Mouse (Mus musculus): ENCODE measurements around the gene Gm27029. TPM values are rescaled to one million over a fixed set of nuclear protein-coding genes. Genes with fewer than 3 reads are reported as not detected.
A peak's percentile ranks its signal among the peaks of the same experiment; 100 is the strongest.
"Not testable (repeated sequence)": the region's sequence is repeated elsewhere in the genome, so short reads cannot be mapped to it uniquely, and the experiment has no call there.

Gm27029 gene
- polyA plus RNA-seq, 1 experiment from 2014 or later = 9.8 TPM

GRCm38 (mm10) chr11:101454702-101455101, 30.1 kb upstream of the Gm27029 start:
- 72% methylated on average over 6 of the region's 6 CpGs for WGBS
- H3K4me2 ChIP-seq = no peak overlapping the region
- no peak overlapping the region for H3K9ac ChIP-seq (replicated peaks)
- no peak for ATAC-seq (ENCODE audit: insufficient number of reproducible peaks, insufficient read depth, low FRiP score, low TSS enrichment, low read depth)
- peaks cover 22% of the 10 kb centered on the region for H3K36me3 ChIP-seq
- no peak overlapping the region for H3K4me3 ChIP-seq (replicated peaks)
- H3K9me3 ChIP-seq = 0 out of 2 replicates have a peak, but pooled peaks cover 3% of the 10 kb centered on the region
- H3K27ac ChIP-seq = peak overlapping the region; percentile 20; the same call in 1 of the 2 replicates
- peaks cover 9% of the 10 kb centered on the region; the same call in 1 of the 2 replicates for H3K4me1 ChIP-seq (replicated peaks)
- H3K27me3 ChIP-seq = no peaks in the 10 kb centered on the region

- Histone ChIP-seq H3K27ac (no peak overlapping the region), H3K4me3 (replicated peaks) (no peak overlapping the region), H3K9me3 (0 out of 2 replicates have a peak, but pooled peaks cover 3% of the 10 kb centered on the region), H3K36me3 (no peaks in the 10 kb centered on the region), H3K27me3 (no peaks in the 10 kb centered on the region), H3K4me1 (replicated peaks) (peaks cover 9% of the 10 kb centered on the region; the same call in 1 of the 2 replicates), H3K9ac (replicated peaks) (no peak overlapping the region), H3K4me2 (no peak overlapping the region)
- 73% methylated on average over 10 of the region's 10 CpGs for WGBS
- ATAC-seq (ENCODE audit: insufficient number of reproducible peaks, insufficient read depth, low FRiP score, low TSS enrichment, low read depth) = no peak
Observed at GRCm38 (mm10) chr11:101452093-101452774, 27.6 kb upstream of the Gm27029 start.

GRCm38 (mm10) chr11:101451536-101451935, 26.9 kb upstream of the Gm27029 start:
- Histone ChIP-seq H3K27me3 (no peaks in the 10 kb centered on the region), H3K9me3 (0 out of 2 replicates have a peak, but pooled peaks cover 3% of the 10 kb centered on the region), H3K9ac (replicated peaks) (no peak overlapping the region), H3K27ac (no peak overlapping the region), H3K36me3 (peaks cover 4% of the 10 kb centered on the region), H3K4me3 (replicated peaks) (no peak overlapping the region), H3K4me2 (no peak overlapping the region), H3K4me1 (replicated peaks) (peaks cover 9% of the 10 kb centered on the region; the same call in 1 of the 2 replicates)
- ATAC-seq (ENCODE audit: insufficient number of reproducible peaks, insufficient read depth, low FRiP score, low TSS enrichment, low read depth) = no peak
- WGBS = 97% methylated on average over 10 of the region's 10 CpGs

- H3K9me3 ChIP-seq = 0 out of 2 replicates have a peak, but pooled peaks cover 3% of the 10 kb centered on the region
- H3K9ac ChIP-seq (replicated peaks) = no peak overlapping the region
- H3K27me3 ChIP-seq = no peaks in the 10 kb centered on the region
- peaks cover 9% of the 10 kb centered on the region; the same call in 1 of the 2 replicates for H3K4me1 ChIP-seq (replicated peaks)
- H3K36me3 ChIP-seq = peaks cover 11% of the 10 kb centered on the region
- 79% methylated on average over 3 of the region's 3 CpGs for WGBS
- no peak overlapping the region for H3K4me2 ChIP-seq
- H3K4me3 ChIP-seq (replicated peaks) = no peak overlapping the region
- H3K27ac ChIP-seq = no peak overlapping the region
- no peak for ATAC-seq (ENCODE audit: insufficient number of reproducible peaks, insufficient read depth, low FRiP score, low TSS enrichment, low read depth)
Observed at GRCm38 (mm10) chr11:101450394-101450793, 25.8 kb upstream of the Gm27029 start.

- not testable (repeated sequence) for H3K4me1 ChIP-seq (replicated peaks); H3K4me3 ChIP-seq (replicated peaks); H3K27ac ChIP-seq; H3K9ac ChIP-seq (replicated peaks); H3K4me2 ChIP-seq; H3K27me3 ChIP-seq; H3K9me3 ChIP-seq; ATAC-seq (ENCODE audit: insufficient number of reproducible peaks, insufficient read depth, low FRiP score, low TSS enrichment, low read depth)
- 87% methylated on average over 4 of the region's 4 CpGs for WGBS
- H3K36me3 ChIP-seq = peaks cover 19% of the 10 kb centered on the region
Observed at GRCm38 (mm10) chr11:101449596-101449995, 25.0 kb upstream of the Gm27029 start.

- no peak overlapping the region for H3K9ac ChIP-seq (replicated peaks)
Observed at GRCm38 (mm10) chr11:101448899-101449298, 24.3 kb upstream of the Gm27029 start.

GRCm38 (mm10) chr11:101448274-101448746, 23.7 kb upstream of the Gm27029 start, which contains the start of gene Ifi35:
Ifi35 (plus strand) TSS chr11:101448407.
- peak within 1 kb of the TSS; percentile 33 for H3K4me3 ChIP-seq (replicated peaks)

More at GRCm38 (mm10) chr11:101448899-101449298, 24.3 kb upstream of the Gm27029 start:
- H3K36me3 ChIP-seq = peaks cover 26% of the 10 kb centered on the region
- peaks cover 9% of the 10 kb centered on the region for H3K4me1 ChIP-seq (replicated peaks)
- H3K9me3 ChIP-seq = 0 out of 2 replicates have a peak, but pooled peaks cover 3% of the 10 kb centered on the region
- no peak for ATAC-seq (ENCODE audit: insufficient number of reproducible peaks, insufficient read depth, low FRiP score, low TSS enrichment, low read depth)
- WGBS = 83% methylated on average over 4 of the region's 4 CpGs
- H3K27ac ChIP-seq = no peak overlapping the region
- peak overlapping the region; percentile 33 for H3K4me3 ChIP-seq (replicated peaks)
- H3K27me3 ChIP-seq = no peaks in the 10 kb centered on the region
- H3K4me2 ChIP-seq = peak overlapping the region; percentile 39; the same call in 1 of the 2 replicates

GRCm38 (mm10) chr11:101447786-101448185, 23.2 kb upstream of the Gm27029 start:
- 0 out of 2 replicates have a peak overlapping the region, but pooled peaks have one; percentile 35 for H3K9ac ChIP-seq (replicated peaks)
- peak overlapping the region; percentile 39 for H3K4me2 ChIP-seq

More at GRCm38 (mm10) chr11:101448274-101448746, 23.7 kb upstream of the Gm27029 start, which contains the start of gene Ifi35:
- no peaks in the 10 kb centered on the region for H3K27me3 ChIP-seq
- H3K9me3 ChIP-seq = 0 out of 2 replicates have a peak, but pooled peaks cover under 1% of the 10 kb centered on the region
- 26% methylated on average over 10 of the region's 10 CpGs for WGBS
- ATAC-seq (ENCODE audit: insufficient number of reproducible peaks, insufficient read depth, low FRiP score, low TSS enrichment, low read depth) = peak; percentile 21; the same call in 1 of the 2 replicates
- peak within 1 kb of the TSS; percentile 35 for H3K9ac ChIP-seq (replicated peaks)
- peak within 1 kb of the TSS; percentile 62 for H3K27ac ChIP-seq
- peak within 1 kb of the TSS; percentile 39 for H3K4me2 ChIP-seq
- H3K4me1 ChIP-seq (replicated peaks) = peaks cover 15% of the 10 kb centered on the region
- H3K36me3 ChIP-seq = peaks cover 32% of the 10 kb centered on the region

GRCm38 (mm10) chr11:101446860-101447259, 22.3 kb upstream of the Gm27029 start:
- H3K9me3 ChIP-seq; H3K4me3 ChIP-seq (replicated peaks); ATAC-seq (ENCODE audit: insufficient number of reproducible peaks, insufficient read depth, low FRiP score, low TSS enrichment, low read depth); H3K4me2 ChIP-seq; H3K27ac ChIP-seq; H3K27me3 ChIP-seq; H3K9ac ChIP-seq (replicated peaks): not testable (repeated sequence)
- whole genome bisulfite sequencing = 91% methylated on average over 8 of the region's 8 CpGs
- Histone ChIP-seq H3K4me1 (replicated peaks) (peaks cover 18% of the 10 kb centered on the region), H3K36me3 (peaks cover 32% of the 10 kb centered on the region)

More at GRCm38 (mm10) chr11:101447786-101448185, 23.2 kb upstream of the Gm27029 start:
- Histone ChIP-seq H3K27me3 (no peaks in the 10 kb centered on the region), H3K9me3 (no peaks in the 10 kb centered on the region), H3K4me3 (replicated peaks) (peak overlapping the region; percentile 33; the same call in 1 of the 2 replicates), H3K4me1 (replicated peaks) (peaks cover 18% of the 10 kb centered on the region), H3K36me3 (peaks cover 32% of the 10 kb centered on the region), H3K27ac (no peak overlapping the region)
- ATAC-seq (ENCODE audit: insufficient number of reproducible peaks, insufficient read depth, low FRiP score, low TSS enrichment, low read depth) = no peak
- WGBS = 85% methylated on average over 5 of the region's 5 CpGs

- H3K4me2 ChIP-seq = no peak overlapping the region
- H3K27ac ChIP-seq = no peak overlapping the region
- no peak for ATAC-seq (ENCODE audit: insufficient number of reproducible peaks, insufficient read depth, low FRiP score, low TSS enrichment, low read depth)
- no peak overlapping the region for H3K9ac ChIP-seq (replicated peaks)
- H3K4me1 ChIP-seq (replicated peaks) = peaks cover 18% of the 10 kb centered on the region
- no peak overlapping the region for H3K4me3 ChIP-seq (replicated peaks)
- peaks cover 32% of the 10 kb centered on the region for H3K36me3 ChIP-seq
- WGBS = 96% methylated on average over 1 of the region's 1 CpGs
- H3K9me3 ChIP-seq = no peaks in the 10 kb centered on the region
- no peaks in the 10 kb centered on the region for H3K27me3 ChIP-seq
Observed at GRCm38 (mm10) chr11:101446319-101446718, 21.7 kb upstream of the Gm27029 start.

- WGBS = 1% methylated on average over 14 of the region's 14 CpGs
- Histone ChIP-seq H3K4me3 (replicated peaks) (peak overlapping the region; percentile 69), H3K4me1 (replicated peaks) (peaks cover 18% of the 10 kb centered on the region), H3K27ac (peak overlapping the region; percentile 95), H3K27me3 (no peaks in the 10 kb centered on the region), H3K9me3 (no peaks in the 10 kb centered on the region), H3K9ac (replicated peaks) (peak overlapping the region; percentile 85), H3K36me3 (peaks cover 32% of the 10 kb centered on the region), H3K4me2 (peak overlapping the region; percentile 92)
- ATAC-seq (ENCODE audit: insufficient number of reproducible peaks, insufficient read depth, low FRiP score, low TSS enrichment, low read depth) = no peak
Observed at GRCm38 (mm10) chr11:101442760-101443159, 18.2 kb upstream of the Gm27029 start.
